Mouse (Mus musculus) liver, adult 2 months (tissue): ENCODE measurements at regions not wholly inside any gene's neighbourhood (a gene's known extent, or its start where the extent isn't known, plus 50 kb on each side); places are given as distances from the start of the nearest gene placed in this dataset.
A peak's percentile ranks its signal among the peaks of the same experiment; 100 is the strongest.

Experiments used
- DNase-seq: peaks from one replicate; pipeline ENCODE4 v3.0.0-alpha.2; 2011; ENCODE audit warnings: low read depth, low spot score; ENCODE audit errors: extremely low read depth
- H3K27ac ChIP-seq: fragments of 200-500 bp; replicated peaks from 2 replicates; pipeline ENCODE4 v1.5.1; 2012; ENCODE audit warnings: low read depth, mild to moderate bottlenecking, control low read depth, inconsistent platforms, low read length; ENCODE audit not compliant: insufficient read depth
- H3K27me3 ChIP-seq: fragments of 200-500 bp; 2 replicates; pipeline ENCODE4 v1.6.1; 2012; ENCODE audit warnings: mild to moderate bottlenecking, moderate library complexity, low read length, inconsistent platforms; ENCODE audit not compliant: control insufficient read depth, insufficient read depth
- H3K36me3 ChIP-seq: fragments of 200-500 bp; 2 replicates; pipeline ENCODE4 v1.6.1; 2012; ENCODE audit warnings: low read length, inconsistent platforms; ENCODE audit not compliant: control insufficient read depth, insufficient read depth
- H3K4me1 ChIP-seq: fragments of 200-500 bp; 2 replicates; pipeline ENCODE4 v1.6.1; 2011; ENCODE audit warnings: low read length; ENCODE audit not compliant: control insufficient read depth, insufficient read depth
- H3K4me3 ChIP-seq: fragments of 200-500 bp; 2 replicates; pipeline ENCODE4 v1.5.1; 2011; ENCODE audit warnings: low read depth, mild to moderate bottlenecking, control low read depth, low read length, moderate library complexity; ENCODE audit not compliant: insufficient read depth
- H3K79me2 ChIP-seq: fragments of 200-500 bp; 2 replicates; pipeline ENCODE4 v1.6.1; 2012; ENCODE audit warnings: inconsistent platforms, mild to moderate bottlenecking, low read length, moderate library complexity; ENCODE audit not compliant: control insufficient read depth, insufficient read depth
- H3K9ac ChIP-seq: fragments of 200-500 bp; 2 replicates; pipeline ENCODE4 v1.6.1; 2012; ENCODE audit warnings: low read depth, mild to moderate bottlenecking, control low read depth, inconsistent platforms, low read length
- CTCF ChIP-seq: fragments of 200-500 bp; IDR thresholded peaks from 2 replicates; pipeline ENCODE4 v1.5.1; 2011; ENCODE audit warnings: low read depth, low read length, control low read depth
- POLR2A ChIP-seq: fragments of 200-500 bp; IDR thresholded peaks from 2 replicates; pipeline ENCODE4 v1.6.1; 2011; ENCODE audit warnings: low read length, control low read depth; ENCODE audit not compliant: insufficient read depth; ENCODE audit errors: extremely low read depth
- WGBS: fragments of 180-500 bp; shearing (Covaris S2); methylation state at CpG from one replicate; pipeline ENCODE4 v1.1.7; 2018; 5-methylcytosine and 5-hydroxymethylcytosine counted together

- H3K4me1 ChIP-seq, result no peaks in the 10 kb centered on the region
- no peaks in the 10 kb centered on the region for H3K27me3 ChIP-seq
- H3K79me2 ChIP-seq, result no peaks in the 10 kb centered on the region
- no peak for TF ChIP-seq CTCF
- no peak for TF ChIP-seq POLR2A
- no peak for DNase-seq
- no peaks in the 10 kb centered on the region for H3K36me3 ChIP-seq
- H3K9ac ChIP-seq, result no peak overlapping the region
- WGBS, result 80% methylated on average over 1 of the region's 1 CpGs
- no peak overlapping the region for H3K4me3 ChIP-seq
- H3K27ac ChIP-seq, result no peak overlapping the region
Observed at GRCm38 (mm10) chr13:80502927-80503326, 380.3 kb upstream of the Arrdc3 start.

DNA sequence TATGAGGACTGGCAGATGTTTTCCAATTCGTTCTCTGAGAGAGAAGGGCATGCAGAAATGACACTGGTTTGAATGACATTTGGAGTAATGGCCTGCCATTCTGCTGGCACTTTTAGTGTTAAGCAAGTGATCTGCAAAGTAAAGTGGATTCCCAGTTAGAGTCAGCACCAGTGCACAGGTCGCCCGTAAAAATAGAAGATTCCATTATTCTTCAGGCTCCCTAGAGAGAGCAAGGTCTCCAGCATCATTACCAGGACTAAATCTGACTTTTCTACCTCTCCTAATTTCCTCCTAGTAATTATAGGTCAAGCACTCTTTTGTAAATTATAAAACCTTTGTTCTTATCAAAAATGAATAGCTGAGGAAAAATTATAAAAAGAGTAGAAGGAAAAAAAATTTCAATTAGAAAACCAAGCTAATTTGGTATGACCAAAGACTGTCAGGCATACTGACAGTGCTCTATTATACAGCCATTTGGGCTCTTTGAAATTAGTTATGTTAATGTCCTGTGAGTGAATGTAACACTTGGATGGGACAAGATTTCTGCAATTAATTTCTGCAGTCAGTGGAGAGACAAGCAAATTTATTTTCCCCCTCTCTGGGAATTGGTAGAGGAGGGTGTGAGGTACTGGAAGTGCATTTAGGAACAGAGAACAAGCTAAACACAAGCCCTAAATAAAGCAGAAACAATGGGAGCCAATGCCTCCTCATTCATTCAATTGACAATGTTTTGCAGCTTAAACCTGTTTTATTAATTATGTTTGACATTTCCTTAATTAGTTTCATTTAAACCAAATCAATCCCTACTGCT lies 368.8 kb upstream of the Arrdc3 start:
- no peaks in the 10 kb centered on the region for H3K79me2 ChIP-seq
- DNase-seq, result no peak
- H3K27ac ChIP-seq, result no peak overlapping the region
- TF ChIP-seq CTCF (no peak), POLR2A (no peak)
- H3K9ac ChIP-seq, result no peak overlapping the region
- 68% methylated on average over 3 of the region's 3 CpGs for WGBS
- H3K4me3 ChIP-seq, result no peak overlapping the region
- H3K4me1 ChIP-seq, result no peaks in the 10 kb centered on the region
- no peaks in the 10 kb centered on the region for H3K27me3 ChIP-seq
- no peaks in the 10 kb centered on the region for H3K36me3 ChIP-seq

DNA sequence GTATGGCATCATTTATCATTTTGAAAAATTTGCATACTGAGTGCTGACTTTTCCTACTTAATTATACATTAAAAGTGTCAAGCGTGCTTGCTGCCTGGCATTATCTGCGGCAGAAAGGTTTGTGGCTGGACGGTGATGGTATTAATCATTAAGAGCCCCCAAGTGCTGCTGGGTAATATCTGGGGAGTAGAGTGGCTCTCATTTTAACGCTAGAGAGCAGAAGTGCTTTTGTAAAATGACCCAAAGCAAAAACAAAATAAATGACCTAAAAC lies 368.3 kb upstream of the Arrdc3 start:
- Histone ChIP-seq H3K9ac (no peak overlapping the region), H3K36me3 (no peaks in the 10 kb centered on the region)
- WGBS, result 66% methylated on average over 4 of the region's 4 CpGs

GRCm38 (mm10) chr13:80518836-80519235 lies 364.3 kb upstream of the Arrdc3 start:
- H3K27ac ChIP-seq, result no peak overlapping the region
- DNase-seq, result no peak
- WGBS, result 63% methylated on average over 1 of the region's 1 CpGs
- H3K4me1 ChIP-seq, result no peaks in the 10 kb centered on the region
- H3K27me3 ChIP-seq, result no peaks in the 10 kb centered on the region
- H3K36me3 ChIP-seq, result no peaks in the 10 kb centered on the region
- no peak overlapping the region for H3K9ac ChIP-seq
- no peaks in the 10 kb centered on the region for H3K79me2 ChIP-seq
- TF ChIP-seq CTCF, result no peak
- no peak for TF ChIP-seq POLR2A
- H3K4me3 ChIP-seq, result no peak overlapping the region

More for the DNA sequence above, 368.3 kb upstream of the Arrdc3 start:
- Histone ChIP-seq H3K79me2 (no peaks in the 10 kb centered on the region), H3K4me3 (no peak overlapping the region), H3K27ac (no peak overlapping the region), H3K4me1 (no peaks in the 10 kb centered on the region), H3K27me3 (no peaks in the 10 kb centered on the region)
- no peak for DNase-seq
- TF ChIP-seq CTCF (no peak), POLR2A (no peak)

DNA sequence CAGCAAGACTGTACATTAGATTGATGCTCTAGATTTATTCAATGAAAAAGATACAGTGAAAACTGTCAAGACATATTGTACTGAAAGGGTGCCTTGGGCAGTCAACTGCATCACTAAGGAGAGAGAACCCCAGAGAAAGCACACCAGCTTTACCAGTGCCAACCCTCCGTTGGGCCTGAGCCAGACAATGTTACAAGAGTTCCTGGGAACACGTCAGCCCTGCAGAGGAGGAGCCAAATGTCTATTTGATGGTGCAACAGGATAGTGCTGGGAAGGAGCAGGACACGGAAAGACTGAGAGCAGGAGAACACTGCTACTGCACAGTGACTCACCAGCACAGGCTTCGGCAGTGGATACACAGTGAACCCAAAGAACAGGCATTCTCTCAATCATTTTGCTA lies 363.4 kb upstream of the Arrdc3 start:
- Histone ChIP-seq H3K36me3 (no peaks in the 10 kb centered on the region), H3K4me3 (no peak overlapping the region), H3K27me3 (no peaks in the 10 kb centered on the region), H3K27ac (no peak overlapping the region), H3K79me2 (no peaks in the 10 kb centered on the region), H3K4me1 (no peaks in the 10 kb centered on the region), H3K9ac (no peak overlapping the region)
- peak; percentile 2 for DNase-seq
- TF ChIP-seq CTCF (no peak), POLR2A (no peak)
- WGBS, result 53% methylated on average over 4 of the region's 4 CpGs

GRCm38 (mm10) chr13:80535755-80536350 lies 347.3 kb upstream of the Arrdc3 start:
- Histone ChIP-seq H3K4me1 (no peaks in the 10 kb centered on the region), H3K36me3 (no peaks in the 10 kb centered on the region), H3K27me3 (no peaks in the 10 kb centered on the region), H3K4me3 (no peak overlapping the region), H3K27ac (no peak overlapping the region), H3K9ac (no peak overlapping the region), H3K79me2 (no peaks in the 10 kb centered on the region)
- 62% methylated on average over 1 of the region's 1 CpGs for WGBS
- TF ChIP-seq CTCF, result no peak
- TF ChIP-seq POLR2A, result no peak
- DNase-seq, result no peak
